Mouse (Mus musculus) liver, embryonic 16.5 days (tissue): ENCODE measurements at regions not wholly inside any gene's neighbourhood (a gene's known extent, or its start where the extent isn't known, plus 50 kb on each side); places are given as distances from the start of the nearest gene placed in this dataset.

Experiments used
- ATAC-seq: fragments of 200-750 bp; cut with Nextera tagmentation; 2 replicates; pipeline ENCODE4 v1.8.0; 2017; ENCODE audit warnings: low read depth, mild to moderate bottlenecking, moderate number of reproducible peaks, moderate library complexity
- H3K27ac ChIP-seq: fragments of 300-500 bp; sonication (generic); 2 replicates; pipeline ENCODE4 v1.5.1; 2014; ENCODE audit warnings: mild to moderate bottlenecking, low read length
- H3K27me3 ChIP-seq: fragments of 300-500 bp; sonication (generic); 2 replicates; pipeline ENCODE4 v1.6.1; 2014; ENCODE audit warnings: low read depth, low read length, mixed read lengths; ENCODE audit not compliant: control insufficient read depth, insufficient read depth
- H3K36me3 ChIP-seq: fragments of 300-500 bp; sonication (generic); 2 replicates; pipeline ENCODE4 v1.6.1; 2014; ENCODE audit warnings: mild to moderate bottlenecking; ENCODE audit not compliant: control insufficient read depth, insufficient read depth
- H3K4me1 ChIP-seq: fragments of 300-500 bp; sonication (generic); 2 replicates; pipeline ENCODE4 v1.6.1; 2014; ENCODE audit warnings: low read depth, low read length, mixed read lengths; ENCODE audit not compliant: control insufficient read depth
- H3K4me2 ChIP-seq: fragments of 300-500 bp; sonication (generic); 2 replicates; pipeline ENCODE4 v1.6.1; 2014; ENCODE audit warnings: low read depth, low read length, mixed read lengths
- H3K4me3 ChIP-seq: fragments of 300-500 bp; sonication (generic); 2 replicates; pipeline ENCODE4 v1.5.1; 2014; ENCODE audit warnings: low read depth, mild to moderate bottlenecking, low read length
- H3K9ac ChIP-seq: fragments of 300-500 bp; sonication (generic); 2 replicates; pipeline ENCODE4 v1.6.1; 2014; ENCODE audit warnings: low read depth, low read length
- H3K9me3 ChIP-seq: fragments of 300-500 bp; sonication (generic); replicated peaks from 2 replicates; pipeline ENCODE4 v1.6.1; 2016; ENCODE audit warnings: low read length; ENCODE audit not compliant: control insufficient read depth
- WGBS: fragments of 180-500 bp; shearing (Covaris S2); extraction: QIAGEN DNeasy Blood & Tissue Kit; methylation state at CpG from one replicate; pipeline ENCODE4 v1.1.7; 2014; ENCODE audit not compliant: insufficient replicate concordance; 5-methylcytosine and 5-hydroxymethylcytosine counted together

DNA sequence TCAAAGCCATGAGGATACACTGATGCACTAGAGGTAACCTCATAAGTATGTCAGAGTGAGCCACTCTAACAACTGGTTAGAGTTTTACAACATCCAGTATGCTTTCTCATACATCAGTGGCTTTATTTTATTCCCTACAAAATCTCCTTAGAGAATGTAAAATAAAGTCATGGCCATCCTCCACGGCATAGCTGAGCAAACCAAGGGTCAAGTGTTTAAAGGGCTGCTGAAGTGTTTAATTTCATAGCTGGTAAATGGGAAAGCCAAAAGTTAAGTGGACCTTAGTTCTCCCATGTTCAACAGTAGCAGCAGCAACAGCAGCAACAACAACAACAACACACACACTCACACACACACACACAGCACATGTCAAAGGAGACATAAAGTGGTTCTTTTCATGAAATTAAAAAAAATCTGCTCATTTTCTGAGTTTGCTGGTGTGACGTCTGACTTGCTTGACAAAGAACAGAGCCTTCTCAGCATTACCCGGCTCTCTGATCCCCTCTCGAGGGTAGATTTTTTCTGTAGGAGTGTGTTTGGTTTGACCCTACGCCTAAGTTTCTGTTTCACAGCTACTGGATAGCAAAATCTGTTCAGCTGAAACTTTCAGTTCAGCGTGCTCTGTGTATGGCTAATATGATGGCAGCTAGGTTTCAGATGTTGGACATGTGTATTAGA is 693.3 kb downstream of the Ttll7 start:
- H3K9me3 ChIP-seq = no peaks in the 10 kb centered on the region
- H3K4me3 ChIP-seq = no peak overlapping the region
- H3K4me1 ChIP-seq = no peaks in the 10 kb centered on the region
- H3K27ac ChIP-seq = no peak overlapping the region
- no peaks in the 10 kb centered on the region for H3K27me3 ChIP-seq
- no peak overlapping the region for H3K4me2 ChIP-seq
- no peaks in the 10 kb centered on the region for H3K36me3 ChIP-seq
- no peak for ATAC-seq
- H3K9ac ChIP-seq = no peak overlapping the region
- WGBS = 59% methylated on average over 6 of the region's 6 CpGs

DNA sequence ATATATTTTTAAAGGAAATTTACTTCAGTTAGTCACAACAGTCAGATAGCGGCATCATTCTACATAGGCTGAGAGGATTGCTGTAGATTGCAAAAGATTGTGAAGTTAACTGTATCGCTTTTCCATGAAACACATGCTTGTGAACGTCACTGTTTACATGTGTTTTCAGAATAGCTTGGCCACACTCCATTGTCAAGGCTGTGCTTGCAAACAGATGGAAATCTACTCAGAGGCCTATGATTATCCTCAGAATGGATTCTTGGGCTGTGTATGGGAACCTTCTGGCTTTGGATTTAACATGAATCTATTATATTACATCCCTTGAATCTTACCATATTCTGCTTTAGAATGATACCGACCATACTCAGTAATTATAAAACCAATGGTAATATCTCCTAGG is 690.1 kb downstream of the Ttll7 start:
- H3K36me3 ChIP-seq = no peaks in the 10 kb centered on the region
- no peak overlapping the region for H3K27ac ChIP-seq
- no peak overlapping the region for H3K9ac ChIP-seq
- no peaks in the 10 kb centered on the region for H3K27me3 ChIP-seq
- H3K9me3 ChIP-seq = no peaks in the 10 kb centered on the region
- H3K4me2 ChIP-seq = no peak overlapping the region
- H3K4me3 ChIP-seq = no peak overlapping the region
- ATAC-seq = no peak
- WGBS = 67% methylated on average over 4 of the region's 4 CpGs
- no peaks in the 10 kb centered on the region for H3K4me1 ChIP-seq

DNA sequence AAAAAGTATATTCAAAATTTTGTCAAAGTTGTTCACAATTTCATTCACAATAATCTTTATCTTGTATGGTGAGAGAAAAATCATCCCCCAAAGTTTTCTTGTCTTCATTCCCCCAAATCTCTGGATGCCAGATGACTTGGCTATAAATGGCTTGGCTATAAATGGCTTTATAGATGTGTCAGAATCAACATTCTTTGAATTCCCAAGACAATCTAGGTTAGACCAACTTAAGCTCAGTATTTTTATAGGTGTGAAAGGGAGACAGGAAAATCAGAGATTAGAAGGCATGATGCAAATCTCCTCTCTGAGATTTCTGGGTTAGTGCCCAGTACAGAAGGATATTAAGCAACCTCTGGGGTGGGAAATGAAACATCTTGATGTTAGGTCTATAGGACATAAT is 685.4 kb downstream of the Ttll7 start:
- H3K4me2 ChIP-seq = no peak overlapping the region
- no peaks in the 10 kb centered on the region for H3K9me3 ChIP-seq
- H3K9ac ChIP-seq = no peak overlapping the region
- no peaks in the 10 kb centered on the region for H3K36me3 ChIP-seq
- no peak overlapping the region for H3K27ac ChIP-seq
- no peaks in the 10 kb centered on the region for H3K27me3 ChIP-seq
- ATAC-seq = no peak
- no peaks in the 10 kb centered on the region for H3K4me1 ChIP-seq
- no peak overlapping the region for H3K4me3 ChIP-seq

DNA sequence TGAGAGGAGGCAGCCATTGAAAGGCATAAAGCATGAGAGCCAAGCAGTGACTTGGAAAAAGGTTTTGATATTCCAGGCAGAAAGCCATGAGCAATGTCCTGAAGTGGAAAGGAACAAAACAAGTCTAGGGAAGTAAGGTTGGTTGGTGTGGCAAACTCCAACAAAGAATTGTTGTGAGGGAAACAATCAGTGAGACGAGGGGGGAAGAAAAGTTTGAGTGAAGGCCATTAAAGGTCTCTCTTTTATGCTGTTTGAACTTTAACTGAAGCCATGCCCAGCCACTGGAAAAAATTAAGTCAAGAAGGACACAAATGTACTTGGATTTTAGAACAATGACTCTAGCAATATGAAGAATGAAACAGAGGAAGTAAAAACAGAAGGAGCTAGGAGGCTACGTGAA is 680.0 kb downstream of the Ttll7 start:
- Histone ChIP-seq H3K9ac (no peak overlapping the region), H3K36me3 (no peaks in the 10 kb centered on the region), H3K4me2 (no peak overlapping the region), H3K27me3 (no peaks in the 10 kb centered on the region), H3K27ac (no peak overlapping the region), H3K4me3 (no peak overlapping the region), H3K9me3 (no peaks in the 10 kb centered on the region), H3K4me1 (no peaks in the 10 kb centered on the region)
- ATAC-seq = no peak
- WGBS = 40% methylated on average over 2 of the region's 2 CpGs

DNA sequence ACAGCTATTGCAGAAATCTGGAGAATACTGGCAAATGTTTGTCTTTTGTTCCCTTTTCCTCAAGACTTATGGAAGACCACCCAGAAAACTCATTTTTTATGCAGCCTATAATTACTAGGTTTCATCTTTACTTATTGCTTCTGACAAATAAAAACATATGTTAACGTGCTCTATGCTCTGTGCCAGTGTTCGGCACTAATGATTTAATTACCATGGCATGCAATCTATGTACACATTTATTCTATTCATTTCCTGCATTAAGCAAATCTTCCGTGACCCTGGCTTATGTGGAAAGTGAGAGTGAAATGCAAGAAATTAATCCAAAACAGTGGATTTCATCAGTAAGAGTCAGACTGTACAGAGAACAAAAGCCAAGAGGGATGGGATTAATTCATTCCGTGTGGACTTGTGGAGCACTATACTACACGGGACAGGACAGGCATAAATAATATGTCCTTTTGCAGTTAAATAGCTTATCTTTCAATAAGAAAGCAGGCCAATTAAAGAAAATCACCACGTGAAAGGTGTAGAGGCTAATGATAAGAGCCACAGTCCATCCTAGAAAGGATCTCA is 679.5 kb downstream of the Ttll7 start:
- ATAC-seq = no peak
- H3K4me2 ChIP-seq = no peak overlapping the region
- H3K36me3 ChIP-seq = no peaks in the 10 kb centered on the region
- no peaks in the 10 kb centered on the region for H3K9me3 ChIP-seq
- no peaks in the 10 kb centered on the region for H3K4me1 ChIP-seq
- H3K27ac ChIP-seq = no peak overlapping the region
- H3K9ac ChIP-seq = no peak overlapping the region
- no peak overlapping the region for H3K4me3 ChIP-seq
- H3K27me3 ChIP-seq = no peaks in the 10 kb centered on the region
- WGBS = 64% methylated on average over 6 of the region's 6 CpGs
